Mouse (Mus musculus): ENCODE results near the gene Tmprss3.

- TF ChIP-seq POLR2A (IDR thresholded peaks at IDR 0.05; ENCODE audit: low read depth, low read length): no peak
- TF ChIP-seq CTCF (IDR thresholded peaks at IDR 0.05; ENCODE audit: extremely low read depth, insufficient read depth, insufficient read length, insufficient replicate concordance): no peak
Measured at GRCm38 (mm10) chr17:31144040-31145037, 54.4 kb downstream of the Tmprss3 start, which contains the start of gene Tff2.

Measured in spleen, adult 2 months (tissue).